Mouse (Mus musculus) layer of hippocampus, adult 8-10 months (tissue): ENCODE data around the gene Tnip3. TPM values are rescaled to one million over a fixed set of nuclear protein-coding genes. Genes with fewer than 3 reads are reported as not detected.

Source experiments
- DNase-seq, 2 experiments: peaks; one replicate each; pipeline ENCODE4 v3.0.0; 2022; ENCODE audit warnings: low spot score in 2 of 2
- total RNA-seq, 4 experiments: library from RNA; stranded (reverse); gene quantifications; 2 replicates each; pipeline ENCODE4 v1.2.4; 2022

The Tnip3 gene
- total RNA-seq, 4 experiments from 2014 or later: not detected

- DNase-seq: peak; percentile 29 to 60
These were observed 59.8 kb downstream of the Tnip3 start for GRCm38 (mm10) chr6:65584870-65585332.

GRCm38 (mm10) chr6:65585333-65586053 lies 60.4 kb downstream of the Tnip3 start:
- no peak for DNase-seq

GRCm38 (mm10) chr6:65588847-65589246 lies 63.7 kb downstream of the Tnip3 start:
- DNase-seq: no peak

GRCm38 (mm10) chr6:65590018-65590417 lies 64.9 kb downstream of the Tnip3 start:
- DNase-seq: no peak

- no peak for DNase-seq
These were observed 69.1 kb downstream of the Tnip3 start for GRCm38 (mm10) chr6:65594171-65594570.

- no peak for DNase-seq
These were observed 70.3 kb downstream of the Tnip3 start for GRCm38 (mm10) chr6:65595371-65595770.

- DNase-seq: no peak
These were observed 72.1 kb downstream of the Tnip3 start for GRCm38 (mm10) chr6:65597056-65597818.

GRCm38 (mm10) chr6:65598522-65598921 lies 73.4 kb downstream of the Tnip3 start:
- no peak for DNase-seq

- DNase-seq: no peak
These were observed 75.0 kb downstream of the Tnip3 start for GRCm38 (mm10) chr6:65599865-65600739.

GRCm38 (mm10) chr6:65600887-65601286 lies 75.8 kb downstream of the Tnip3 start:
- no peak for DNase-seq

GRCm38 (mm10) chr6:65605778-65606177 lies 80.7 kb downstream of the Tnip3 start:
- no peak for DNase-seq

GRCm38 (mm10) chr6:65606946-65607345 lies 81.8 kb downstream of the Tnip3 start:
- DNase-seq: no peak

- DNase-seq: no peak
These were observed 86.7 kb downstream of the Tnip3 start for GRCm38 (mm10) chr6:65611834-65612233.

- DNase-seq: no peak
These were observed 88.9 kb downstream of the Tnip3 start for GRCm38 (mm10) chr6:65613924-65614585.

- no peak for DNase-seq
These were observed 90.5 kb downstream of the Tnip3 start for GRCm38 (mm10) chr6:65615641-65616040.

GRCm38 (mm10) chr6:65621260-65621659 lies 96.1 kb downstream of the Tnip3 start:
- no peak for DNase-seq

- DNase-seq: no peak
These were observed 98.1 kb downstream of the Tnip3 start for GRCm38 (mm10) chr6:65623016-65623715.

- DNase-seq: no peak
These were observed 105.5 kb downstream of the Tnip3 start for GRCm38 (mm10) chr6:65630578-65630977.

- DNase-seq: no peak
These were observed 107.1 kb downstream of the Tnip3 start for GRCm38 (mm10) chr6:65632184-65632583.

- no peak for DNase-seq
These were observed 117.3 kb downstream of the Tnip3 start for GRCm38 (mm10) chr6:65642431-65642830.
